Mouse (Mus musculus) adrenal gland, postnatal 4 days (tissue): ENCODE measurements at regions not wholly inside any gene's neighbourhood (a gene's known extent, or its start where the extent isn't known, plus 50 kb on each side); places are given as distances from the start of the nearest gene placed in this dataset.

Experiments
- DNase-seq, 2 experiments: peaks; one replicate each; pipeline ENCODE4 v3.0.0; 2021 to 2022; ENCODE audit warnings: low spot score in 2 of 2, mixed read lengths in 2 of 2

DNA sequence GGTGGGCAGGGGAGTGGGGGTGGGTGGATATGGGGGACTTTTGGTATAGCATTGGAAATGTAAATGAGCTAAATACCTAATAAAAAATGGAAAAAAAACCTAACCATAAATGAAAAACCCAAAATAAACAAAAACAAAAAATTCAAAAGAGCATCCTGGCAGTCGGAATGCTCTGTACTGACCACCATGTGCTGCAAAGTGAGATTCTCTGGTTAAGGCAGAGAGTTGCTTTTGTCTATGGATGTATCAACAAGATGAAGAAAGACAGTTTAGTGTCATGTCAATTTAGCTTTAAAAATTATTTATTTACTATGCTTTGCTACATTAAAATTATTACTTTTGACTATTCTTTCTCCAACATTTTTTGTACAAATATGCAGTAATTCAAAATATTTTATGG lies 88.5 kb downstream of the E330014E10Rik start:
- DNase-seq, result no peak

DNA sequence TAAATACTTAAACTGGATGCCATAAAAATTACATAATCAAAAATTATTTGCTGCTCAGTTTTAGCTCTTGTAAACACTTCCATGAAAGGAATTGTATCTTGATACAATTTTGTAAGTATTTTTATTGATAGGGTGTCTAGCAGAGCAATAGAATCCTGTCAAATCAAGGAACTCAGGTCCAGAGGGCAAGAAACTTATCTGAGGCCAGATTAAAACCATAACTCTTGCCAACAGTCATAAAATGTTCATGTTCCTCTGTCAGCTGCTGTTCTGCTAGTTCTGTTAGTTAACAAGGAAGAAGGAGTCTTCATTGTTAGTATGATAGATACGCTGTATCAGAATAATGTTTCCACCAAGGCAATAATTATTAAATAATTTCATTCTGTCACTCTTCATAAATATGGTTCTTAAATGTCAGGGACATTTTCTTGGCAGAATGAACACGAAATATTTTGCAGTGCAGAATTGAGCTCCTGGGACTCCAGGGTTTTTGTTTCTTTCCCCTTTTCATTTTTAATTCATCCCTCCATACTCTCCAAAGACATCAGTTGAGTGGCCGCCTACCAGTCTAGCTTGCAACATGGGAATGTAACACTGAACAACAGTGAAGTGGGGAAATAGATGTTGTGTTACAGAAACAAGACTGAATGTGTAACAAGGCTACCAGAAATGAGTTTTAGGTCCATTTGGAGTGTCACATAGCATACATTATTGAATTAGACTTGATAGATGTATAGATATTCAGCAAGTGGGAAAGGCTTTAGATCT lies 89.1 kb downstream of the E330014E10Rik start:
- DNase-seq, result no peak

DNA sequence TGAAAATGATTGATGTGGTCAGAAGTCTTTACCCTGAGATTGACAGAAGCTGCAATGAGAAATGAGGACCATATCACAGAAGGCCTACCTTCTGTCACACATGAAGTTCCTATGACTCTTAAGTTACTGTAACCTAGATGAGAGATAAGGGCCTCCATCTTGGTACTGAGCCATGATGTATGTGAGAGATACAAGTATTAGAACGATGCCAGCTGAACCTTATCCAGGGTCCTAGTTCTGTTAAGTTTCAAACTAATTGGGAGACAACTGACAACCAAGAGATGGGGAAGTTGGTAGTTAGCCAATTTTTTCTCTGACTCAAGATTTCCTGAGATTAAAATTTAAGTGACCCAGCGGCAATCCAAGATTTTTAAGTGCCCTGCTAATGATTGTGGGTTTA lies 89.7 kb downstream of the E330014E10Rik start:
- DNase-seq, result no peak

DNA sequence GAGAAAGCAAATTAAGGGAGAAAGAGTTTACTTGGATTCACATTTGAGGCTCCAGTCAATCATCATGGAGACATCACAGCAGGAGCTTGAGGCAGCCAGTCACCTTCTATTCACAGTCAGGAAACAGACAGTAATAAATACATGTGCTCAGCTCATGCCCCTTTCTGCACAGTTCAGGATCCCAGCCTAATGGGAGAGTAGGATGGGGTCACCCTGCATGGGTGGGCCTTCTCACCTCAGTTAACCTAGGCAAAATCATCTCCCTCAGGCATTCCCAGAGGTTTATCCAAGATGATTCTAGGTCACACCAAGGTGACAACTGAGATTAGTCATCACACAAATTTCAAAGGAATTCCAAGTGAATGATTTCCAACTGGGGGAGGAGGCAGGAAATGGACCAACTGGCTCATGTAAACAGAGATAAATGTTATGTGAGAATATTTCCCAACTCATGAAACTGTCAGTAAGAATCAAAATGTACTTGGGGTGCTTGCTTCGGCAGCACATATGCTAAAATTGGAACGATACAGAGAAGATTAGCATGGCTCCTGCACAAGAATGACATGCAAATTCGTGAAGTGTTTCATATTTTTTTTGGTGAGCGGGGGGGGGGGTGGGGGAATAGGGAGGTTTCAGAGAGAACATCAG lies 89.8 kb upstream of the Cxcl13 start:
- no peak for DNase-seq

DNA sequence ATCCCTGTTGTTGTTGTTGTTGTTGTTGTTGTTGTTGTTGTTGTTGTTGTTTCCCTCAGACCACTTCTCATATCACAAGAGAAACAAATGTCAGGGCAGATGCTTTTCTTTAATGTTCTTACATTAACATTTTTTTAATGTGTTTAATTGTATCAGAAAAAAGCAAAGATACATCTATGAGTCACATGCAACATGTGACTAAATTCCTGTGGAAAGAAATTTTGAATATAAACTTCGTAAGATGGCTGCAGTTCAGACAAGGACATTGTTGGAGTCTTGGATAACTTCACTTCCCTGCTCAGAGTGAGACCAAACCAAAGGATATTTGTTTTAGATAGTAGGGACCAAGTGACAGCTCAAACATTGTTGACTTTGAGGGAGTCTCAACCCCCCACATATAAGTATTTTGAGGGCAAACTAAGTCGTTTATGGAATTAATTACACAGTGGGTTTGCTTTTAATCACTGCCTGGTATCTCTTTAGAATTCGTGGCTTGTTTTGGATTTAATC lies 86.4 kb upstream of the Cxcl13 start:
- DNase-seq, result no peak

DNA sequence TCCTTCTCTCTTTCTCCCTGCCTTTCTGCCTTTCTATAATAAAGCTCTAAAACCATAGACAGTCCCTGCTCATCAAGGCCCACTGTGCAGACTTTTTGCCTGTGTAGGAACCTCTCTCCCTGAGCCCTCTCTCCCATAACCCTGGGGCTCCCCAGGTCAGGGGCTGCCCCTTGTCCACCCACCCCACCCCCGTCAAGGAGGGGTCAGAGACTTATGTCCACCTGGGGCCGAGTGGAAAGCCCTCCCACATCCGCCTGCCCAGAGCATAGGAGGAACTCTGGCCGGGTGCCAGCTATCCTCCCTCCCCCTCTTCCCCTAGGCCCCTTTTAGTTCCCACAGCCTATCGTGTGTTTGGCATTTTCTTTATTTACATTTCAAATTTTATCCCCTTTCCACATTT lies 81.8 kb upstream of the Cxcl13 start:
- DNase-seq, result no peak

DNA sequence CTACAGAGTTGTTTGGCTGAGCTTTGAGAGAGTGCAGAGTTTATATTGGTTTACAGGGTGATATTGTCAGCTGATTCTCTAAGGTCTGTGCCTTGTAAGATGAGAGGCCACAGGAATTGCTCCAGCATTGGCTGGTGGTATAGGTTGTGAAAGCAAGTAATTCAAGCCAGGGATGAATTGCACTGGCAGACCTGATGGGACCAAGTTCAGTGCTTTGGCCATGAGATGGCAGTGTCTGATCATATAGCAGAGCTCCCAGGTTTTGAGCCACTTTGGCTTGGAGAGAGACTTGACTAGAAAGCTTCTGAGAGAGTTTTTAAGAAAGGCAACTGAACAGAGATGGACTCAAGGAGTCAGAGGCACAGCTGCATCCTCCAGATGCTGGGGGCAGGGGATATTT lies 75.8 kb upstream of the Cxcl13 start:
- DNase-seq, result peak in 1 of 2 experiments; percentile 7
